Mouse (Mus musculus): ENCODE measurements around the gene Dlat. TPM values are rescaled to one million over a fixed set of nuclear protein-coding genes. Genes with fewer than 3 reads are reported as not detected.
"Not testable (repeated sequence)": the region's sequence is repeated elsewhere in the genome, so short reads cannot be mapped to it uniquely, and the experiment has no call there.

The Dlat gene
- polyA plus RNA-seq, 2 experiments, result 30.4 to 57.3 TPM

GRCm38 (mm10) chr9:50633059-50633458, 26.5 kb downstream of the Dlat start:
- no peak overlapping the region for H3K27ac ChIP-seq (replicated peaks; ENCODE audit: low read depth, low read length)
- WGBS, result 54% methylated on average over 2 of the region's 2 CpGs
- no peaks in the 10 kb centered on the region for H3K9me3 ChIP-seq (ENCODE audit: control insufficient read depth, low read length)
- ATAC-seq (ENCODE audit: low FRiP score, low read depth) (no peak), DNase-seq (ENCODE audit: low spot score) (no peak)
- H3K27me3 ChIP-seq (ENCODE audit: control insufficient read depth, insufficient read depth, low read length), result no peaks in the 10 kb centered on the region
- no peak overlapping the region for H3K4me2 ChIP-seq (replicated peaks; ENCODE audit: low read depth, low read length, severe bottlenecking)
- no peak overlapping the region for H3K9ac ChIP-seq (ENCODE audit: low read depth, low read length, severe bottlenecking)
- peaks cover 41% of the 10 kb centered on the region for H3K36me3 ChIP-seq (ENCODE audit: control insufficient read depth, insufficient read depth, low read length)
- no peak for TF ChIP-seq POLR2A (IDR thresholded peaks at IDR 0.05; ENCODE audit: borderline replicate concordance, extremely low read depth, insufficient read depth, insufficient read length)
- H3K4me1 ChIP-seq (ENCODE audit: control insufficient read depth, insufficient read depth, low read length), result no peaks in the 10 kb centered on the region
- H3K4me3 ChIP-seq (replicated peaks; ENCODE audit: low read length), result no peak overlapping the region

GRCm38 (mm10) chr9:50632016-50632688, 27.4 kb downstream of the Dlat start:
- H3K27ac ChIP-seq (replicated peaks; ENCODE audit: low read depth, low read length), result no peak overlapping the region
- no peak overlapping the region for H3K4me2 ChIP-seq (replicated peaks; ENCODE audit: low read depth, low read length, severe bottlenecking)
- ATAC-seq (ENCODE audit: low FRiP score, low read depth), result no peak

GRCm38 (mm10) chr9:50630903-50631302, 28.7 kb downstream of the Dlat start:
- not testable (repeated sequence) for H3K27me3 ChIP-seq (ENCODE audit: control insufficient read depth, insufficient read depth, low read length); ATAC-seq (ENCODE audit: low FRiP score, low read depth); H3K27ac ChIP-seq (replicated peaks; ENCODE audit: low read depth, low read length); H3K4me2 ChIP-seq (replicated peaks; ENCODE audit: low read depth, low read length, severe bottlenecking); H3K9ac ChIP-seq (ENCODE audit: low read depth, low read length, severe bottlenecking); H3K4me1 ChIP-seq (ENCODE audit: control insufficient read depth, insufficient read depth, low read length); H3K9me3 ChIP-seq (ENCODE audit: control insufficient read depth, low read length); DNase-seq (ENCODE audit: low spot score); H3K4me3 ChIP-seq (replicated peaks; ENCODE audit: low read length)
- peaks cover 24% of the 10 kb centered on the region for H3K36me3 ChIP-seq (ENCODE audit: control insufficient read depth, insufficient read depth, low read length)
- WGBS, result 82% methylated on average over 6 of the region's 8 CpGs

More at GRCm38 (mm10) chr9:50632016-50632688, 27.4 kb downstream of the Dlat start:
- no peaks in the 10 kb centered on the region for H3K27me3 ChIP-seq (ENCODE audit: control insufficient read depth, insufficient read depth, low read length)
- no peak overlapping the region for H3K4me3 ChIP-seq (replicated peaks; ENCODE audit: low read length)
- H3K36me3 ChIP-seq (ENCODE audit: control insufficient read depth, insufficient read depth, low read length), result peaks cover 33% of the 10 kb centered on the region
- no peak for TF ChIP-seq POLR2A (IDR thresholded peaks at IDR 0.05; ENCODE audit: borderline replicate concordance, extremely low read depth, insufficient read depth, insufficient read length)
- H3K4me1 ChIP-seq (ENCODE audit: control insufficient read depth, insufficient read depth, low read length), result no peaks in the 10 kb centered on the region
- H3K9ac ChIP-seq (ENCODE audit: low read depth, low read length, severe bottlenecking), result no peak overlapping the region
- DNase-seq (ENCODE audit: low spot score), result no peak
- no peaks in the 10 kb centered on the region for H3K9me3 ChIP-seq (ENCODE audit: control insufficient read depth, low read length)
- WGBS, result 85% methylated on average over 6 of the region's 6 CpGs

- no peak overlapping the region for H3K9ac ChIP-seq (ENCODE audit: low read depth, low read length, severe bottlenecking)
- peaks cover 22% of the 10 kb centered on the region for H3K36me3 ChIP-seq (ENCODE audit: control insufficient read depth, insufficient read depth, low read length)
- H3K27me3 ChIP-seq (ENCODE audit: control insufficient read depth, insufficient read depth, low read length), result no peaks in the 10 kb centered on the region
- DNase-seq (ENCODE audit: low spot score) (no peak), ATAC-seq (ENCODE audit: low FRiP score, low read depth) (no peak)
- H3K4me3 ChIP-seq (replicated peaks; ENCODE audit: low read length), result peak overlapping the region; percentile 67
- peaks cover 8% of the 10 kb centered on the region for H3K4me1 ChIP-seq (ENCODE audit: control insufficient read depth, insufficient read depth, low read length)
- H3K4me2 ChIP-seq (replicated peaks; ENCODE audit: low read depth, low read length, severe bottlenecking), result peak overlapping the region; percentile 74
- no peak for TF ChIP-seq POLR2A (IDR thresholded peaks at IDR 0.05; ENCODE audit: borderline replicate concordance, extremely low read depth, insufficient read depth, insufficient read length)
- H3K27ac ChIP-seq (replicated peaks; ENCODE audit: low read depth, low read length), result no peak overlapping the region
- WGBS, result 58% methylated on average over 9 of the region's 9 CpGs
- H3K9me3 ChIP-seq (ENCODE audit: control insufficient read depth, low read length), result no peaks in the 10 kb centered on the region
These were observed 41.7 kb downstream of the Dlat start for GRCm38 (mm10) chr9:50617794-50618330.

GRCm38 (mm10) chr9:50616766-50617603, 42.6 kb downstream of the Dlat start, which contains the start of the genes Pih1d2 and Nkapd1:
TSS of gene Pih1d2 (plus strand) at chr9:50617321.
TSS of gene Nkapd1 (minus strand) at chr9:50617464.
- Histone ChIP-seq H3K4me3 (replicated peaks; ENCODE audit: low read length) (peak within 1 kb of the TSS; percentile 67), H3K9ac (ENCODE audit: low read depth, low read length, severe bottlenecking) (peak within 1 kb of the TSS; percentile 87), H3K27me3 (ENCODE audit: control insufficient read depth, insufficient read depth, low read length) (no peaks in the 10 kb centered on the region), H3K4me1 (ENCODE audit: control insufficient read depth, insufficient read depth, low read length) (peaks cover 8% of the 10 kb centered on the region), H3K27ac (replicated peaks; ENCODE audit: low read depth, low read length) (peak within 1 kb of the TSS; percentile 89), H3K9me3 (ENCODE audit: control insufficient read depth, low read length) (no peaks in the 10 kb centered on the region), H3K4me2 (replicated peaks; ENCODE audit: low read depth, low read length, severe bottlenecking) (peak within 1 kb of the TSS; percentile 74), H3K36me3 (ENCODE audit: control insufficient read depth, insufficient read depth, low read length) (peaks cover 31% of the 10 kb centered on the region)
- under 1% methylated on average over 68 of the region's 81 CpGs for WGBS
- 0 out of 2 replicates have a peak, but pooled peaks have one; percentile 8 for TF ChIP-seq POLR2A (IDR thresholded peaks at IDR 0.05; ENCODE audit: borderline replicate concordance, extremely low read depth, insufficient read depth, insufficient read length)
- ATAC-seq (ENCODE audit: low FRiP score, low read depth) (peak; percentile 94), DNase-seq (ENCODE audit: low spot score) (peak; percentile 92)
